Mouse (Mus musculus) E14TG2a.4 (cell line): ENCODE results near the gene Zfp91.

Source experiments
- H3K27me3 ChIP-seq: 2 replicates; pipeline ENCODE4 v1.6.1; 2014; ENCODE audit warnings: low read length, control low read depth; ENCODE audit not compliant: insufficient read depth
- H3K36me3 ChIP-seq: 2 replicates; pipeline ENCODE4 v1.6.1; 2014; ENCODE audit warnings: low read length, control low read depth; ENCODE audit not compliant: insufficient read depth
- H3K4me1 ChIP-seq: replicated peaks from 2 replicates; pipeline ENCODE4 v1.6.1; 2014; ENCODE audit warnings: low read depth, low read length, control low read depth
- H3K4me3 ChIP-seq: replicated peaks from 2 replicates; pipeline ENCODE4 v1.5.1; 2014; ENCODE audit warnings: mild to moderate bottlenecking, low read length
- H3K9me3 ChIP-seq: 2 replicates; pipeline ENCODE4 v1.6.1; 2014; ENCODE audit warnings: low read length, control low read depth
- CTCF ChIP-seq: conservative IDR thresholded peaks from 2 replicates; pipeline ENCODE4 v1.5.1; 2014; ENCODE audit warnings: low read length
- NANOG ChIP-seq: IDR thresholded peaks from 2 replicates; pipeline ENCODE4 v1.6.1; 2014; ENCODE audit warnings: borderline replicate concordance, low read length, mixed read lengths
- POU5F1 ChIP-seq: IDR thresholded peaks from 2 replicates; pipeline ENCODE4 v1.6.1; 2014; ENCODE audit warnings: low read length, borderline replicate concordance

The Zfp91 gene

DNA sequence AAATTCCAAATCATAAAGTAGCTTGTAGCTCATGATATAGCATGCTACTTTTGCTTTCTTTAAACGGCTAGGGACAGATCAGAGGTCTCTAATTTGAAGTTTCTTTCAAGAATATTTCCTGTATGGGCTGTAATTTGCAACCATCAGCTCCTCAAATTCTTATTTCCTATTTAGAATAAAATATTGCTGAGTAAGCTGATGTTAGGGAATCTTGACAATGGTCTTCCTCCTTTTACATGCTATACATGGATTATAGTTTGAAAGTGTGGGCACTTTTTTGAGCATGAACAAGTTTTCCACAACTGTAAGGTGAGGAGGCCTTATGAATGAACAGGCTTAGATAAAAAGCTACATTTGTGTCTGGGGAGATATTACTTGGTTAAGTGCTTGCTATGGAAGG is 18.0 kb upstream of the Zfp91 start:
- no peaks in the 10 kb centered on the region for H3K9me3 ChIP-seq
- no peaks in the 10 kb centered on the region for H3K27me3 ChIP-seq
- TF ChIP-seq CTCF (no peak), NANOG (no peak), POU5F1 (no peak)
- no peaks in the 10 kb centered on the region for H3K36me3 ChIP-seq
- H3K4me3 ChIP-seq: no peak overlapping the region
- 0 out of 2 replicates have a peak, but pooled peaks cover 3% of the 10 kb centered on the region for H3K4me1 ChIP-seq

DNA sequence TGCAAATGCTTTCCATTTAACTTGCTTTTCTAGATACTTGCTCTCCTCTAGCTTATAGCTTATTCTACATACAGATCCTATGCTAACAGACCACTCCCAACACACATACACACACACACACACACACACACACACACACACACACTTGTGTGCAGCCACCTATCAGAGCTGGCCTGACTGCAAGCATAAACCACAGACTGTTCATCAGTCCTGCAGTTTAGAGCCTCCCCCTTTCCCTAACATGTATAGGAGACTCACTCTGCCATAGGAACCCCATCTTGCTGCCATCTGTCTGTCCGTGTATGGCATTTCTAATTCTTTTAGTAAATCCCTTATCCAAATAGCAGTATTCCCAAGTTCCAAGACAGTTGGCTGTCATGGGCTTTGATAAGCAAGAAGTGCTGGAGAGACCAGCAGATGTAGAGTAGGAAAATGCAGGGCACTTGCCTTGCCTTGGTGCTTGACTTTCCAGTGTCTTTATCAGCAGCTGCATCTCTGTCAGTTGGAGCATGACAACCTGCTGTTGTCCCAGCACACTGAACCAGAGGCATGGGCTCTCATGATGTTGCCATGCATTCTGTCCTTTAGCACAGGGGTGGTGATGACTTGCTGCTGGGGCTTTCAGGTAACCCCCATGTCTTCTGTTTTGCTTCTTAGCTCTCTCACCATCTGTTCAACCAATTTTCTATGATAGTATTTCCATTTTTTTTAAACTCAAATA is 16.9 kb upstream of the Zfp91 start:
- Histone ChIP-seq H3K27me3 (no peaks in the 10 kb centered on the region), H3K36me3 (no peaks in the 10 kb centered on the region)
- TF ChIP-seq CTCF (no peak), POU5F1 (no peak), NANOG (no peak)

DNA sequence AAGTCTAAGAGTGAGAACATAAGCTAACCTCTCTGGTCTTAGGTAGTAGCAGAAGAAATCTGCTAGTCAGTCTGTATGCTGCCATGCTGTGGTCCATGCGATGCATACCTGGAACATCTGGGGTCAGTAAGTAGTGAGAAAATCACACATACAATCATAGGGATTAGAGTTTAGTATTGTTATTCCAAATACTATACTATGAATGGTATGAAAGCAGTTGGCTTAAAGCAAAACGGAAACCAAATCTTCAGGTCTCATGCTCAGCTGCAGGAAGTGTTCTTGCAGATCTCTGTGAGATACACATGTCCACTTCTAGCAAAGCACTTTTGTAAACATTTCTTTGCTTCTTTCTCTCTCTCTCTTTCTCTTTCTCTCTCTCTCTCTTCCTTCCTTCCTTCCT is 10.3 kb upstream of the Zfp91 start:
- TF ChIP-seq POU5F1 (no peak), NANOG (no peak), CTCF (no peak)
- H3K27me3 ChIP-seq: no peaks in the 10 kb centered on the region
- H3K4me1 ChIP-seq: no peaks in the 10 kb centered on the region
- no peak overlapping the region for H3K4me3 ChIP-seq
- no peaks in the 10 kb centered on the region for H3K9me3 ChIP-seq
- H3K36me3 ChIP-seq: no peaks in the 10 kb centered on the region

More for the DNA sequence above, 16.9 kb upstream of the Zfp91 start:
- Histone ChIP-seq H3K4me3 (no peak overlapping the region), H3K4me1 (0 out of 2 replicates have a peak, but pooled peaks cover 3% of the 10 kb centered on the region), H3K9me3 (no peaks in the 10 kb centered on the region)

GRCm38 (mm10) chr19:12805730-12806129 is 9.8 kb upstream of the Zfp91 start:
- Histone ChIP-seq H3K36me3 (no peaks in the 10 kb centered on the region), H3K9me3 (no peaks in the 10 kb centered on the region), H3K27me3 (no peaks in the 10 kb centered on the region), H3K4me1 (no peaks in the 10 kb centered on the region), H3K4me3 (no peak overlapping the region)
- TF ChIP-seq CTCF: no peak

GRCm38 (mm10) chr19:12804237-12804636 is 8.3 kb upstream of the Zfp91 start:
- no peaks in the 10 kb centered on the region for H3K4me1 ChIP-seq
- no peaks in the 10 kb centered on the region for H3K9me3 ChIP-seq
- H3K4me3 ChIP-seq: no peak overlapping the region
- TF ChIP-seq POU5F1 (no peak), NANOG (no peak), CTCF (no peak)
- H3K27me3 ChIP-seq: no peaks in the 10 kb centered on the region
- no peaks in the 10 kb centered on the region for H3K36me3 ChIP-seq

GRCm38 (mm10) chr19:12802830-12803229 is 6.9 kb upstream of the Zfp91 start:
- no peaks in the 10 kb centered on the region for H3K27me3 ChIP-seq
- H3K9me3 ChIP-seq: no peaks in the 10 kb centered on the region
- TF ChIP-seq CTCF: no peak
- TF ChIP-seq NANOG: no peak
- TF ChIP-seq POU5F1: no peak
- H3K36me3 ChIP-seq: no peaks in the 10 kb centered on the region
- peaks cover 1% of the 10 kb centered on the region; the same call in 1 of the 2 replicates for H3K4me1 ChIP-seq
- H3K4me3 ChIP-seq: no peak overlapping the region

- Histone ChIP-seq H3K36me3 (no peaks in the 10 kb centered on the region), H3K4me1 (peaks cover 14% of the 10 kb centered on the region; the same call in 1 of the 2 replicates), H3K27me3 (no peaks in the 10 kb centered on the region)
Observed at GRCm38 (mm10) chr19:12801046-12801445, 5.1 kb upstream of the Zfp91 start.

DNA sequence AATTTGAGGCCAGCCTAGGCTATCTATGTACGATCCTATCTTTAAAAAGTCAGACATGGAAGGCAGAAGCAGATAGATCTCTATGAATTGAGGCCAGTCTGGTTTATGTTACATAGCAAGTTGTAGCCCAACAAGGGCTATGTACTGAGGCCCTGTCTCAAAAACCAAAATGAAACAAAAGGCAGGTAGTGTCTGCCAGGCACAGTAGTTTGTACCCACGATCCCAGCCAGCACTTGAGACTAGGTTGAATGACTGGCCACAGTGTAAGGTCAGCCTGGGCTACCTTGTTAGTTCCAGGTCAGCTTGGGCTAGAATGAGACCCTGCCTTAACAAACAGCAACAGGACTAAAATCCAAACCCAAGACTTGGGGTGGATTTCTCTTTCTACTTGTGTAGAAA is 4.7 kb upstream of the Zfp91 start:
- Histone ChIP-seq H3K9me3 (no peaks in the 10 kb centered on the region), H3K4me1 (peaks cover 14% of the 10 kb centered on the region; the same call in 1 of the 2 replicates), H3K27me3 (no peaks in the 10 kb centered on the region), H3K4me3 (no peak overlapping the region), H3K36me3 (no peaks in the 10 kb centered on the region)
- TF ChIP-seq CTCF (no peak), POU5F1 (no peak), NANOG (no peak)

More at GRCm38 (mm10) chr19:12801046-12801445, 5.1 kb upstream of the Zfp91 start:
- Histone ChIP-seq H3K4me3 (no peak overlapping the region), H3K9me3 (no peaks in the 10 kb centered on the region)
- TF ChIP-seq POU5F1 (no peak), CTCF (no peak), NANOG (no peak)

DNA sequence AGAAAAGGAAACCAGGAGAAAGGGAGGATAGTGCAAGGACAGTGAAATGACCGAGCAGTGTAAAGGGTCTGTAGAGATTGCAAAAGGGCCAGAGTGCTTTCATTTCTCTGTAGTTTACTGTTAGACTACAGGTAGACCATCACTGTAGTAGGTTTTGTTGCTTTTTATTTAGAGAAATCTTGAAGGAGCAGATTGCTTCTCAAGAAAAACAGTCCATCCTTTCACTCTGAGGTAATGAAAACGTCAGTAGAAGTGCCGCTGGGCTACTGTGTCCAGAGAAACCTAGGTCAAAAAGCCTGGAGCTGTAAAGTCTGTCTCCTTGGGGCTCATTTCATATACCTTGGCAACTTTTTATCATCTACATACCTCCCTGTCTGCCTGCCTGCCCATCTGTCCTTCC is 3.2 kb upstream of the Zfp91 start:
- H3K9me3 ChIP-seq: no peaks in the 10 kb centered on the region
- no peaks in the 10 kb centered on the region for H3K36me3 ChIP-seq
- no peaks in the 10 kb centered on the region for H3K27me3 ChIP-seq
- H3K4me3 ChIP-seq: no peak overlapping the region
- H3K4me1 ChIP-seq: peaks cover 14% of the 10 kb centered on the region; the same call in 1 of the 2 replicates
- TF ChIP-seq CTCF (no peak), POU5F1 (no peak), NANOG (no peak)
